Mouse (Mus musculus) midbrain, embryonic 14.5 days (tissue): ENCODE results near the gene Il1rn. TPM values are rescaled to one million over a fixed set of nuclear protein-coding genes. Genes with fewer than 3 reads are reported as not detected.

ENCODE experiments used
- polyA plus RNA-seq: library from polyadenylated mRNA; unstranded; fragments of >200 nt; fragmentation: Nextera tagmentation; extraction: Ambion mirVana; gene quantifications from 2 replicates; pipeline ENCODE4 v1.2.1, GENCODE M21; 2014

Il1rn gene
- polyA plus RNA-seq, 1 experiment from 2014 or later = 1.7 TPM

Other genes starting within 250 kb of the Il1rn start
- gene Tbpl2, start 240.3 kb upstream of the Il1rn start, polyA plus RNA-seq = not detected in 2 replicates
- not detected in 2 replicates for gene Il1f8, start 183.7 kb upstream of the Il1rn start, polyA plus RNA-seq
- gene Il1f9, start 150.4 kb upstream of the Il1rn start, polyA plus RNA-seq = not detected in 2 replicates
- gene Il1f6, start 121.4 kb upstream of the Il1rn start, polyA plus RNA-seq = not detected in 2 replicates
- gene Il1f5, start 59.9 kb upstream of the Il1rn start, polyA plus RNA-seq = not detected in 2 replicates
- gene Il1f10, start 45.7 kb upstream of the Il1rn start, polyA plus RNA-seq = not detected in 2 replicates
- 0.07 and 0.18 TPM in 2 replicates for gene Psd4, start 30.7 kb downstream of the Il1rn start, polyA plus RNA-seq
- 4.5 and 5.4 TPM in 2 replicates for gene Pax8, start 138.7 kb downstream of the Il1rn start, polyA plus RNA-seq